Mouse (Mus musculus) mammary gland, adult 2 months (tissue): ENCODE measurements around the gene D6Ertd527e. TPM values are rescaled to one million over a fixed set of nuclear protein-coding genes. Genes with fewer than 3 reads are reported as not detected.

Source experiments
- polyA plus RNA-seq: library from polyadenylated mRNA; depleted of rRNA; stranded (reverse); fragments of >200 nt; gene quantifications from 2 replicates; pipeline ENCODE4 v1.2.3, GENCODE M21; 2012; ENCODE audit warnings: low replicate concordance; rRNA removed

D6Ertd527e gene
- polyA plus RNA-seq, result 0.34 and 0.99 TPM in 2 replicates

GRCm38 (mm10) chr6:87104123-87104796 is at the start of gene D6Ertd527e:
TSS of gene D6Ertd527e (plus strand) at chr6:87104746.

Other genes starting within 250 kb of the D6Ertd527e start
- 100 and 131 TPM in 2 replicates for gene Nfu1, start 95.5 kb upstream of the D6Ertd527e start, polyA plus RNA-seq
- 9.4 and 16.1 TPM in 2 replicates for gene Gfpt1, start 61.9 kb upstream of the D6Ertd527e start, polyA plus RNA-seq
- 17.2 and 18.8 TPM in 2 replicates for gene Antxr1, start 231.1 kb downstream of the D6Ertd527e start, polyA plus RNA-seq
- gene Gkn1, start 246.2 kb downstream of the D6Ertd527e start, polyA plus RNA-seq, result 0.09 and 0.20 TPM in 2 replicates